Mouse (Mus musculus): ENCODE results near the gene Svop. TPM values are rescaled to one million over a fixed set of nuclear protein-coding genes. Genes with fewer than 3 reads are reported as not detected.

Svop gene
- polyA plus RNA-seq, 1 experiment from 2014 or later = not detected

Other genes starting within 250 kb of the Svop start
- 78.7 and 78.8 TPM in 2 replicates for gene Coro1c, start 182.8 kb downstream of the Svop start, polyA plus RNA-seq (2016; fragmentation: Nextera tagmentation; extraction: Ambion mirVana)
- gene Ssh1, start 97.7 kb downstream of the Svop start, polyA plus RNA-seq (2016; fragmentation: Nextera tagmentation; extraction: Ambion mirVana) = 8.9 and 10.9 TPM in 2 replicates
- not detected in 2 replicates for gene Dao, start 87.9 kb downstream of the Svop start, polyA plus RNA-seq (2016; fragmentation: Nextera tagmentation; extraction: Ambion mirVana)
- gene Usp30, start 26.1 kb downstream of the Svop start, polyA plus RNA-seq (2016; fragmentation: Nextera tagmentation; extraction: Ambion mirVana) = 5.0 and 5.2 TPM in 2 replicates
- gene Alkbh2, start 36.6 kb upstream of the Svop start, polyA plus RNA-seq (2016; fragmentation: Nextera tagmentation; extraction: Ambion mirVana) = 8.2 and 8.8 TPM in 2 replicates
- gene Ung, start 38.8 kb upstream of the Svop start, polyA plus RNA-seq (2016; fragmentation: Nextera tagmentation; extraction: Ambion mirVana) = 40.1 and 40.7 TPM in 2 replicates
- 0.60 and 0.70 TPM in 2 replicates for gene Acacb, start 55.0 kb upstream of the Svop start, polyA plus RNA-seq (2016; fragmentation: Nextera tagmentation; extraction: Ambion mirVana)
- gene Foxn4, start 182.2 kb upstream of the Svop start, polyA plus RNA-seq (2016; fragmentation: Nextera tagmentation; extraction: Ambion mirVana) = not detected in 2 replicates
- gene Myo1h, start 197.6 kb upstream of the Svop start, polyA plus RNA-seq (2016; fragmentation: Nextera tagmentation; extraction: Ambion mirVana) = 0.38 and 0.56 TPM in 2 replicates

All from liver, embryonic 12.5 days (tissue).